Mouse (Mus musculus): Measurements from ENCODE around the gene Arhgap17.

Gene Arhgap17

GRCm38 (mm10) chr7:123345041-123345544 lies 24.6 kb downstream of the Arhgap17 start:
- in situ Hi-C loops (cut with MboI; ENCODE audit: unreplicated experiment in 2 of 2), result no loop called here

- in situ Hi-C loops (cut with MboI; ENCODE audit: unreplicated experiment in 2 of 2), result no loop called here
Observed at GRCm38 (mm10) chr7:123344079-123344780, 25.5 kb downstream of the Arhgap17 start.

DNA sequence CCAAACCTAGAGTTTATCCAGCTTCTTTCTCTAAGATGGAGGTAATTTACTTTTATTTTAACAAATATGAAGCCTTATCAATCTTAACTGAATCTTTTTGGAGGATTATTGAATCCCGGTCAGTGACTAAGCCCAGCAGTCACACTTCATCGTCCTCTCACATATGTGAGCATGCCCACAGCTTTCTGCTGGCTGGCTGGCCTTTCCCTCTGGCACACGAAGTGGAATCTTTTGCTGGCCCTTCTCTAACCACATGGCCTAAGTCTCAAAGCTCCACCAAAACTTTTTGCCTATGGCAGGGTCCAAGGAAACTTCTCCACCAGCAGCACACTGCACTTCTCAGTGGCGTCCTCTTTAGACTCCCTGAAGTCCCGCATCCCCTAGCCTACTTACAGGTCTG lies 27.8 kb downstream of the Arhgap17 start:
- in situ Hi-C loops (cut with MboI; ENCODE audit: unreplicated experiment in 2 of 2), result no loop called here

DNA sequence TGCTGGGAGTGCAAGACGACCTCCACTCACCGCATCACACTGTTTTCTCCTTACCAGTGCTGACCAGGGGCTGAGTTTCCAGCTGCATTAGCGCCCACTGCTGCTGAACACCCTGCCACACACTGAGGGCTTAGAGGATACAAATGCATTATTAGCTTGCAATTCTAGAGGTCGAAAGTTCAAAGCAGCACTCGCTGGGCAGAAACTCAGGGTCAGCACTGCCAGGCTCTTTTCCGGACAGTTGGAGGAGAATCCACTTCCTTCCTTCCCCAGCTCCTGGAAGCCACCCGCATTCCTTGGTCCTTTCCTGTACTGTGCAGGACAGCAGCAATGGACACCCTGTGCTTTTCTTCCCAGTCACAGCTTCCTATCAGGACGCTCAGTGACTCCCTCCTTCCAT lies 31.4 kb downstream of the Arhgap17 start:
- in situ Hi-C loops (cut with MboI; ENCODE audit: unreplicated experiment in 2 of 2), result no loop called here

DNA sequence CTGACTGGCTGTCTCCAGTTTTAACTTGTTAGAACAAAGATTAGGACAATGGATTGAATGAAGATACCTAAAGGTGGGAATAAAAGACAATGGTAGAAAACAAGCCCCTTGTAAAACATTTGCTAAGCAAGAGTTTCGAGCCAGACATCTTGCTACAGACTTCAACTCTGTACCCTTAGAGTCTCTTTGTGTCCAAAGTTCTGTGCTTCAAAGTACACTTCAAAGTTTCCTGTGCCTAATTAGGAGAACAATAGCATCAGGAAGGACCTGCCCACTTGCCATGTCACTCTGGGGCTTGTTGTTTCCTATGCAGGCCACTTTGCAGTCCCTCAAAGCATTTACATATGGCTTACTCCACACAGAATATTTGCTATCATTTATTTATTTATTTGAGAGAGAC lies 33.4 kb downstream of the Arhgap17 start:
- in situ Hi-C loops (cut with MboI; ENCODE audit: unreplicated experiment in 2 of 2), result no loop called here

DNA sequence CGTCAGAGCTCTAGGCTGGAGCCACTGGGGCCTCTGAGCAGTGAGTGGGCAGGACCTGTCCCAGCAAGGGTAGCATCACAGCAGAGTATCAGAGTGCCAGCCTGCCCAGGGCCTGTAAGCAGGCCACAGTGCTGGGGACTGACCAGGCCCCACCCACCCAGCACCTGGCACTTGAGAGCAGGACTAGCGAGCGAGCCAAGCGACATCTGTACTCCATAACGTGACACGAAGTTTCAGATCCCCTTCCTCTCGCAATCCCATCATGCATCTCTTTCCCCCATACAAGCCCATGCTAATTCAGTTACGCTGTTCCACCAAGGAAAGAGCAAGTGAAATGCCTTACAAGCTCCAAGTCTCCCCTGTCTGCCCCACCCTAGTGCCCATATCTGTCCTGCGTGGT lies 39.2 kb downstream of the Arhgap17 start:
- in situ Hi-C loops (cut with MboI; ENCODE audit: unreplicated experiment in 2 of 2), result no loop called here

GRCm38 (mm10) chr7:123327909-123328308 lies 41.8 kb downstream of the Arhgap17 start:
- in situ Hi-C loops (cut with MboI; ENCODE audit: unreplicated experiment in 2 of 2), result no loop called here

DNA sequence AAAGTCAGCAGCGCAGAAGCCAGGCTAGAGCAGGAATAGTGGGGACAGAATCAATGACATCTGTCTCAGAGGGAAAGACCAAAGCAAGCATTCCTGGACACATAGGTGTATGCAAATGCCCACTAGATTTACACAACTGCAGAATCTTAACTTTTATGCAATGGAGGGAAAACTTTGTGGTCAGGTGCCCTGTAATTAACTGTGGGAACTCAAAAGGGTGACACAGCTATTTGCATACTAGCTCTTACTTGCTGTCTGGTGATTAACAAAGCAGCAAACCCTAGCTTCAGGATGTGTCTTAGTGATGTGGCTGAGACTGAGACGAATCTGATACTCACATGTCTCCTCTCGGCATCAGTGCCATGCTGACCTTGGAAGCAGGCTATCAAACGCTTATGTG lies 42.8 kb downstream of the Arhgap17 start:
- in situ Hi-C loops (cut with MboI; ENCODE audit: unreplicated experiment in 2 of 2), result no loop called here

DNA sequence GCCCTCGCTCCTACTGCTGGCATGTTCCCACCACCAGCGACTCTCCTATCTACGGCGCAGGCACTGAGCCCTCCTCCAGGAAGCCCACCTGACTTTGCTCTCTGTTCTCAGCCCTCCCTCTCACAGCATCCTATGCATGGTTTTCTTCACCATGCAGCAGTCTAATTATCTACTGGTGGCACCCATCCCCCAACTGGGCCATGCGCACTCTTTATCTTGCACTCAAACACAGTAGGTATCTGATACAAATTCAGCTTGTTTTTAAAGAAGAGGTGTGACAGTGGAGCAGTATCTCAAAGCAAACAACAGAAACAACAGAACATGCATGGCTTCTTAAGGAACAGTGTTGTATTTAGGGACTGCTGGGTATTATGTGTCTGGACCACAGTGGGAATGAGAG lies 43.7 kb downstream of the Arhgap17 start:
- in situ Hi-C loops (cut with MboI; ENCODE audit: unreplicated experiment in 2 of 2), result no loop called here

DNA sequence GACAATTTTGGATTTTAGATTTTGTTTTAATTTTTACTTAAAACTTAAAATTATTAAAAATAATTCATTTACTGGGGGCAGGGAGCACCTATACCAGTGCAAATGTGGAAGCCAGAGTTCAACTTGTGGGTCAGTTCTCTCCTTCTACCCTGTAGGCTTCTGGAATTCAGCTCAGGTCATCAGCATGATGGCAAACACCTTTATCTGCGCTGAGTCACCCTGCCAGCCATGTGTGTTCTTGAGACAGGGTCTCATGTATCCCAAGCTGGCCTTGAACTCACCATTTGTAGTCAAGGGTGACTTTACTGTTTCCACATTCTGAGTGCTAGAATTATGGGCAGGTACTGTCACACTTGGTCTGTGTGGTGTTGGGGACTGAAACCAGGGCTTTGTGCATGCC lies 45.6 kb downstream of the Arhgap17 start:
- in situ Hi-C loops (cut with MboI; ENCODE audit: unreplicated experiment in 2 of 2), result no loop called here

GRCm38 (mm10) chr7:123323388-123323787 lies 46.3 kb downstream of the Arhgap17 start:
- in situ Hi-C loops (cut with MboI; ENCODE audit: unreplicated experiment in 2 of 2), result no loop called here

- in situ Hi-C loops (cut with MboI; ENCODE audit: unreplicated experiment in 2 of 2), result no loop called here
Observed at GRCm38 (mm10) chr7:123322452-123323121, 47.1 kb downstream of the Arhgap17 start.

DNA sequence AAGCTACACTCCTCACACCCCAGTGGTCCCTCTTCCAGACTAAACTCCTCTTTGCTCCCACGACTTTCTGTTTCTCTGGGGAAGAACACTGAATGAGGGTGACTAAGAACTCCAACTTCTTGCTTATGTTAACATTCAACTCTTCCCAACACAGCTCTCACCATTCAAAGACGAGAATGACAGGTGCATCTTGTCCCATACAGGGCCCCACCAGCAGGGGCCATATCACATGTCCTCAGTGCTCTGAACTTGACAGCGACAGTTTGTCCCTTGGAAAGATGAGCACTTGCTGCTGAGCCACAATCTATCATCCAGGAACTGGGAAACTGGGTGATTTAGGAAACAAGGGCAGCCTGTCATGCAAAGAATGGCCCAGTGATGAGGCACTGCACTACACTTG lies 57.0 kb downstream of the Arhgap17 start:
- in situ Hi-C loops (cut with MboI; ENCODE audit: unreplicated experiment in 2 of 2), result loop anchor here in 1 of 2 experiments (10.0 kb wide), 1 partner anchor 128 kb away; no protein-coding TSS in a partner anchor

- in situ Hi-C loops (cut with MboI; ENCODE audit: unreplicated experiment in 2 of 2), result loop anchor here in 1 of 2 experiments (10.0 kb wide), 1 partner anchor 127 kb away; no protein-coding TSS in a partner anchor
Observed at GRCm38 (mm10) chr7:123311836-123312235, 57.9 kb downstream of the Arhgap17 start.

DNA sequence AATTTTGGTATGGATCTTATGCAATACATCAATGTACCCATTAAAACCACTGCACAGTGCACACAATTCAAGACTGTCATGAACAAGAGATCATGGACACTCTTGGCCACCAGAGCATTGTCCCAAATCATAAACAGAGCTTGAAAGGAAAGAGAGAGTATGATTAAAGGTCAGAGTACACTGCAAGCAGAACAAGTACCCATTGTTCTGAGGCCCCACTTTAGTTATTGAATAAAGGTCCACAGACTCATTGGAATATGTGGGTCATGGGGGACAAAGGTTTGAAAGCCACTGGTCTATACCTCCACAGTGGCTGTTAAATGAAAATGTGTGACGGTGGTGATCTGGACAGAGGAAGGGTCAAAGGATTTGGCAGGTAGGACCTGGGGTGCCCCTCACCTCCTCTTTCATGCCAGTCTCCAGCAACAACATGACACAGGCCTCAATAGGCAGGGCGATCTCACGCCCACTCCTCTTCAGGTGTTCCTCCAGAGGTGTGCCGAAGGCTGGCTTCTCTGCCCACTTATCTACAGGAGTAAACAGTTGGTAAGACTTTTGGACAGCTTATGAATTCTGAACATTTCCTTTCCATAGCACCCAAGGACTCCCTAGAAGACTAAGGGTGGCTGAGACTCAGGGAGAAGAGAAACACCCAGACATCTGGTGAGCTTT lies 61.7 kb downstream of the Arhgap17 start:
- in situ Hi-C loops (cut with MboI; ENCODE audit: unreplicated experiment in 2 of 2), result loop anchor here in 1 of 2 experiments (10.0 kb wide), 1 partner anchor 313 kb away; no protein-coding TSS in a partner anchor

DNA sequence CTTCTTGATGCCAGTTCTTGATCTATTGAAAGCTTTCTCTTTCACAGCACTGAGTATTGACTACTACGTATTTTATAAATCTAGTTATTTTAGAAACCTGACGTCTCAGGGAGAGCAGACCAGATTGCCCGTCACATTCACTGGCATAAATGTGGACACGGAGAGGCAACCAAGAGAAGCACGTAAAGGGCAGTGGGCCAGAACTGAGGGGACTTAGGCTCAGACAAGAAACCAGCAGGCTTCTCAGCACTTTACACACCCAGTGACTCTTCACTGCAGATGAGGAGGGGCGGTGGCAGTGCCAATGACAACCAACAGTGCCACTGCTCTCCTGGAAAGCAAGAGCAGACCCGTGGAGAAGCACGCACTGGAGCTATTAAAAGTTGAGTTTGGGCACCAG lies 62.5 kb downstream of the Arhgap17 start:
- in situ Hi-C loops (cut with MboI; ENCODE audit: unreplicated experiment in 2 of 2), result loop anchor here in 1 of 2 experiments (10.0 kb wide), 1 partner anchor 312 kb away; no protein-coding TSS in a partner anchor

DNA sequence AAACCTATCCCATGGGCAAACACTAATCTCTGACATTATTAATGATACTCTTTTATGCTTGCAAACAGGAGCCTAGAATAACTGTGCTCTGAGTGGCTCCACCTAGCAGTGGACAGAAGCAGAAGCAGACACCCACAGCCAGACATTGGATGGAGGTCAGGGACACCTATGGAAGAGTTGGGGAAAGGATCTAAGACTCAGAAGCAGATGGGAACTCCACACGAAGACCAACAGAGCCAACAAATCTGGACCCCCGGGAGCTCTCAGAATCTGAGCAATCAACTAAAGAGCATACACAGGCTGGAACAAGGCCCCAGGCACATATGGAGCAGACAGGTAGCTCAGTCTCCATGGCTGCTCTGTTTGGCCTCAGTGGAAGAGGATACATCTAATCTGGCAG lies 64.3 kb downstream of the Arhgap17 start:
- in situ Hi-C loops (cut with MboI; ENCODE audit: unreplicated experiment in 2 of 2), result loop anchor here in 1 of 2 experiments (10.0 kb wide), 1 partner anchor 311 kb away; no protein-coding TSS in a partner anchor

GRCm38 (mm10) chr7:123300258-123300657 lies 69.5 kb downstream of the Arhgap17 start:
- in situ Hi-C loops (cut with MboI; ENCODE audit: unreplicated experiment in 2 of 2), result loop anchor here in 1 of 2 experiments (10.0 kb wide), 1 partner anchor 305 kb away; no protein-coding TSS in a partner anchor

GRCm38 (mm10) chr7:123298225-123298624 lies 71.5 kb downstream of the Arhgap17 start:
- in situ Hi-C loops (cut with MboI; ENCODE audit: unreplicated experiment in 2 of 2), result loop anchor here (5.0 to 25.0 kb wide), 3 partner anchors 111 to 291 kb away; no protein-coding TSS in a partner anchor

- in situ Hi-C loops (cut with MboI; ENCODE audit: unreplicated experiment in 2 of 2), result loop anchor here (5.0 to 25.0 kb wide), 3 partner anchors 109 to 289 kb away; no protein-coding TSS in a partner anchor
Observed at GRCm38 (mm10) chr7:123296097-123296496, 73.6 kb downstream of the Arhgap17 start.

DNA sequence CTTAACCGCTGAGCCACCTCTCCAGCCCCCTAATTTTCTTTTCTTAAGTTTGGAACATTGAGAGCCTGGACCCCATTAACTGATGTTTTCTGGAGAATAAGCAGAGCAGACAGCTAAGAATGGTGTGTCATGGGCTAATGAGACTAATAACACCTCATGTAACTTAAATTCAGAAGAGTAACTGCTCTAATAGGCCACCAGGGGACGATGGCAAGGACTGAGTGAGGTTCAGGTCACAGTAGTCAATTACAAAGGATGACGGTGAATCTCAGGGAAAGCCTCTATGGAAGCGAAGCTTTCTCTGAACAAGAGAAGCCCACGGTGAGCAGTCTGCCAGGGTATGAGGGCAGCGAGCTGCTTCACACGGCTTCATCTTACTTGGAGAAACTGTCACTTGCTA lies 74.3 kb downstream of the Arhgap17 start:
- in situ Hi-C loops (cut with MboI; ENCODE audit: unreplicated experiment in 2 of 2), result loop anchor here (5.0 to 25.0 kb wide), 3 partner anchors 108 to 288 kb away; no protein-coding TSS in a partner anchor

All from v-Abl transformed pro-B cells (cell line).